Mouse (Mus musculus) ES-Bruce4 (cell line): ENCODE measurements at regions not wholly inside any gene's neighbourhood (a gene's known extent, or its start where the extent isn't known, plus 50 kb on each side); places are given as distances from the start of the nearest gene placed in this dataset.

Source experiments
- H3K27ac ChIP-seq: 2 replicates; pipeline ENCODE4 v1.5.1; 2012; ENCODE audit warnings: low read length, inconsistent platforms; ENCODE audit not compliant: insufficient read depth
- H3K27me3 ChIP-seq: 2 replicates; pipeline ENCODE4 v1.6.1; 2012; ENCODE audit warnings: mild to moderate bottlenecking, low read length, inconsistent platforms; ENCODE audit not compliant: control insufficient read depth, poor library complexity, insufficient read depth, severe bottlenecking
- H3K36me3 ChIP-seq: 2 replicates; pipeline ENCODE4 v1.6.1; 2012; ENCODE audit warnings: inconsistent platforms, mild to moderate bottlenecking, low read length, moderate library complexity; ENCODE audit not compliant: control insufficient read depth, poor library complexity, insufficient read depth, severe bottlenecking
- H3K4me1 ChIP-seq: one replicate; pipeline ENCODE4 v1.8.1; 2011; ENCODE audit warnings: low read length; ENCODE audit not compliant: control insufficient read depth, insufficient read depth
- H3K4me3 ChIP-seq: 2 replicates; pipeline ENCODE4 v1.5.1; 2011; ENCODE audit warnings: low read depth, mild to moderate bottlenecking, low read length
- H3K9ac ChIP-seq: 2 replicates; pipeline ENCODE4 v1.6.1; 2012; ENCODE audit warnings: low read depth, mild to moderate bottlenecking, inconsistent platforms; ENCODE audit not compliant: poor library complexity, severe bottlenecking
- H3K9me3 ChIP-seq: replicated peaks from 2 replicates; pipeline ENCODE4 v1.6.1; 2012; ENCODE audit warnings: mild to moderate bottlenecking, low read length, inconsistent platforms; ENCODE audit not compliant: control insufficient read depth, poor library complexity, insufficient read depth, severe bottlenecking
- CTCF ChIP-seq: IDR thresholded peaks from one replicate; pipeline ENCODE4 v1.8.1; 2011; ENCODE audit warnings: low read depth, low read length
- EP300 ChIP-seq: IDR thresholded peaks from 2 replicates; pipeline ENCODE4 v1.6.1; 2011; ENCODE audit warnings: low read depth, low read length; ENCODE audit not compliant: insufficient read depth
- POLR2A ChIP-seq: IDR thresholded peaks from one replicate; pipeline ENCODE4 v1.8.1; 2011; ENCODE audit warnings: low read length; ENCODE audit not compliant: insufficient read depth

DNA sequence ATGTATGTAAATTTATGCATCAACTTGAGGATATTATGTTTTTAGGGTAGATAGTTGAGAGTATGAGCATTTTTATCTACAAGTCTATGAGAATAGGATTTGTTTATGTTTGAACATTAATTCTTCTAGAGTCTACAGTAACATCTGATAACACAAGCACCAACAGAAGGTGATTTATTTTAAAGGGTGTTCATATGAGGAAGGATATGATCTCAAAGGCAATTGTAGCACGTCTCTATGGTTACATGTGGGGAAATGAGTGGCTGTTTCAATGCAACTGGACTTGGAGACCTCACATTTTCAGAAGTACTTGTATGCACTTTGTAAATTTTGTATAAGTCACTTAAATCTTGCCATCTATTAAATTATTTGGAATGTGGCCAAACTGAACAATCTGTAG lies 318.7 kb upstream of the Etaa1 start:
- no peaks in the 10 kb centered on the region for H3K4me1 ChIP-seq
- no peak overlapping the region for H3K27ac ChIP-seq
- H3K9ac ChIP-seq, result no peak overlapping the region
- no peaks in the 10 kb centered on the region for H3K36me3 ChIP-seq
- H3K9me3 ChIP-seq, result no peaks in the 10 kb centered on the region
- no peak for TF ChIP-seq EP300
- no peak for TF ChIP-seq CTCF
- no peak for TF ChIP-seq POLR2A
- H3K4me3 ChIP-seq, result no peak overlapping the region
- no peaks in the 10 kb centered on the region for H3K27me3 ChIP-seq

DNA sequence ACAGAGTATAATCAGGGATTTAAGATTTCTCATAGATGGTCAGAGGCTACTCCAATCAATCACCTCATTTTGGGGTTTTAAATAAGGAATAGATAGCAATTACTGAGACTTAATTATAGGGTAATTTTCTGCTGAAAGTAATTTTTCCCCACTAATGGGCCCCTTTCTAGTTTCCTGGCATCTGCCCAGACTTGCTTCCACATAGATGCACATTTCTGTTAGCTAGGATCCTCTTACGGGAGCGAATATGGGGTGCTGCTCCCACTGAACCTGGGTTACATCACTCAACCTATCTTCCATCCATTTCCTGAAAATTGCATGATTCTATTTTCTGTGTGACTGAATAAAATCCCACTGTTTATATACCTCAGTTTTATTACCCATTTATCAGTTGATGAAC lies 312.5 kb upstream of the Etaa1 start:
- no peaks in the 10 kb centered on the region for H3K36me3 ChIP-seq
- H3K9ac ChIP-seq, result no peak overlapping the region
- no peaks in the 10 kb centered on the region for H3K4me1 ChIP-seq
- peaks cover 6% of the 10 kb centered on the region for H3K9me3 ChIP-seq
- no peak overlapping the region for H3K4me3 ChIP-seq
- no peak overlapping the region for H3K27ac ChIP-seq
- TF ChIP-seq EP300 (no peak), POLR2A (no peak), CTCF (no peak)
- no peaks in the 10 kb centered on the region for H3K27me3 ChIP-seq

DNA sequence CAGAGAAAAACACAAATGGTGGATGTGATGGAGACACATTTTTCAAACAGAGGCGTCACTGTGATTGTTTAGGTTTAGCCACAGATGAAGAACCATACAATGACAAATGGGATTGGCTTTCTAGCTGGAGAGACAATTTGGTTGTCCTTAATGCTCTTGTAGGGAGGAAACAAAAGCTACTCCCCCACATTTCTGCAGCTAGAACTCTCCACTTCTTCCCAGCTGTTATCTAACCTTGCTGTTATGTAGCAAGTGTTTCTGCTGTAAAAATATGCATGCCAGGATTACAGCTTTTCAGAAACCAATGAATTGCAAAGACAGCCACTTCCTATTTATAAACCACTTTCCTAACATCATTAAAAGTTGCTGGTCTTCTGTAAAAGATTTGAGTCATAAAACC lies 309.2 kb upstream of the Etaa1 start:
- Histone ChIP-seq H3K36me3 (no peaks in the 10 kb centered on the region), H3K4me1 (no peaks in the 10 kb centered on the region), H3K9me3 (peaks cover 6% of the 10 kb centered on the region), H3K27ac (no peak overlapping the region), H3K4me3 (no peak overlapping the region), H3K27me3 (no peaks in the 10 kb centered on the region), H3K9ac (no peak overlapping the region)
- TF ChIP-seq EP300, result no peak

DNA sequence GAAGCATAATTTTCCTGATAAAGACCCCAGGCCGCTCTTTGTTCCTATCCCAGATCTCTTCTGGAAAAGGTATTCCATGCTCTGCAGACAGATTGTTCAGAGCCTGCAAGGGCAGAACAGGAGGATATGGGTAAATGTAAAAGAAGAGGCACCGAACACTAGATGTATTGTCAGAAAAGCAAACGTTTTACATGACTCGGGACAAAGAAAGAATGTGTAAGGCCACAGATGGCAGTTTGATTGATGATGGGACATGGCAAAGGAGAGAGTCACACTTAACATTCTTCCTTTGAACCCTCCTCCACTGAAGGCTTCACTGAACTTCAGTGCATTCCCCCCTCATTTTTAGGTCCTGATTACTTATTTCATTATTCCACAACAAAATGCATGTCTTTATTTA lies 295.6 kb upstream of the Etaa1 start:
- Histone ChIP-seq H3K9me3 (no peaks in the 10 kb centered on the region), H3K9ac (no peak overlapping the region), H3K36me3 (no peaks in the 10 kb centered on the region), H3K4me1 (no peaks in the 10 kb centered on the region), H3K27ac (no peak overlapping the region), H3K4me3 (no peak overlapping the region), H3K27me3 (no peaks in the 10 kb centered on the region)
- TF ChIP-seq EP300, result no peak
- no peak for TF ChIP-seq POLR2A
- TF ChIP-seq CTCF, result no peak

GRCm38 (mm10) chr11:18216762-18217161 lies 263.1 kb upstream of the Etaa1 start:
- Histone ChIP-seq H3K36me3 (no peaks in the 10 kb centered on the region), H3K9ac (no peak overlapping the region), H3K4me1 (no peaks in the 10 kb centered on the region), H3K4me3 (no peak overlapping the region), H3K27me3 (no peaks in the 10 kb centered on the region), H3K9me3 (no peaks in the 10 kb centered on the region), H3K27ac (no peak overlapping the region)
- TF ChIP-seq POLR2A, result no peak

GRCm38 (mm10) chr11:18173028-18173427 lies 219.4 kb upstream of the Etaa1 start:
- no peaks in the 10 kb centered on the region for H3K4me1 ChIP-seq
- no peaks in the 10 kb centered on the region for H3K27me3 ChIP-seq
- H3K9ac ChIP-seq, result no peak overlapping the region
- no peaks in the 10 kb centered on the region for H3K9me3 ChIP-seq
- H3K4me3 ChIP-seq, result no peak overlapping the region
- TF ChIP-seq CTCF, result no peak
- no peak for TF ChIP-seq EP300
- TF ChIP-seq POLR2A, result no peak
- no peaks in the 10 kb centered on the region for H3K36me3 ChIP-seq
- no peak overlapping the region for H3K27ac ChIP-seq

DNA sequence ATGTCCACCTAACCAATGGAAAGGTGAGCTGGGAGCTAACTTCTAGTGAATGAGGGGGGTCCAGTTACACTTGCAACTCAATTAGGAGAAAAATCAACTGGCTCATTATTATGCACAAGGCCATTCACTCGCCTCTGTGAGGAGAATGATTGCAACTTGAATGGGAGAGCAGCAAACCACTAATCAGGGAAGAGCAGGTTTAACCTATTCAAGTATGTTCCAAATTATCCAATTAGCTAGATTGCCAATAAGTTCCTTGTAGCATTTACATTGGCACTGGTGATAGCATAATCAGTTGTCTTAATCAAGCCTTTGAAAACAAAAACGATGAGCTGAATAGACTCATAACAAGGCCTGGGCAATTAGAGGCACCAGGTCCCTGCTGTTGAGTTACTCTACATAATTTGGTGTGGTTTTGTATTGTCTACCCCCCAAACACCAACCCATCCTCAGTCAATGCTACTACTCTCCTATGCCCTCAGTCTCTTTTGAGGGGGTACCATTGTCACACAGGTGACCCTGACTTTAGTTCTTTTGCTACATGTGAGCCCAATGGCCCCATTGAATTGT lies 217.6 kb upstream of the Etaa1 start:
- no peak overlapping the region for H3K4me3 ChIP-seq
- no peak overlapping the region for H3K9ac ChIP-seq
- H3K27me3 ChIP-seq, result no peaks in the 10 kb centered on the region
- H3K9me3 ChIP-seq, result no peaks in the 10 kb centered on the region
- H3K27ac ChIP-seq, result no peak overlapping the region
- H3K4me1 ChIP-seq, result no peaks in the 10 kb centered on the region
- TF ChIP-seq CTCF (no peak), EP300 (no peak), POLR2A (no peak)
- no peaks in the 10 kb centered on the region for H3K36me3 ChIP-seq
